Mouse (Mus musculus) heart, embryonic 11.5 days (tissue): ENCODE measurements around the gene Samhd1. TPM values are rescaled to one million over a fixed set of nuclear protein-coding genes. Genes with fewer than 3 reads are reported as not detected.

ENCODE experiments used
- ATAC-seq: fragments of 200-750 bp; cut with Nextera tagmentation; replicated peaks from 2 replicates; pipeline ENCODE4 v1.8.0; 2017; ENCODE audit warnings: moderate library complexity; ENCODE audit not compliant: insufficient number of reproducible peaks, low FRiP score, low TSS enrichment
- H3K27ac ChIP-seq: fragments of 300-500 bp; sonication (generic); 2 replicates; pipeline ENCODE4 v1.5.1; 2014; ENCODE audit warnings: mild to moderate bottlenecking, low read depth, low read length
- H3K27me3 ChIP-seq: fragments of 300-500 bp; sonication (generic); 2 replicates; pipeline ENCODE4 v1.6.1; 2014; ENCODE audit warnings: mild to moderate bottlenecking, low read length, mixed read lengths; ENCODE audit not compliant: control insufficient read depth, insufficient read depth
- H3K36me3 ChIP-seq: fragments of 300-500 bp; sonication (generic); 2 replicates; pipeline ENCODE4 v1.6.1; 2014; ENCODE audit warnings: mild to moderate bottlenecking, low read length, moderate library complexity, mixed read lengths; ENCODE audit not compliant: control insufficient read depth, insufficient read depth
- H3K4me1 ChIP-seq: fragments of 300-500 bp; sonication (generic); 2 replicates; pipeline ENCODE4 v1.6.1; 2014; ENCODE audit warnings: low read length; ENCODE audit not compliant: control insufficient read depth, insufficient read depth
- H3K4me2 ChIP-seq: fragments of 300-500 bp; sonication (generic); 2 replicates; pipeline ENCODE4 v1.6.1; 2014; ENCODE audit warnings: mild to moderate bottlenecking, moderate library complexity
- H3K4me3 ChIP-seq: fragments of 300-500 bp; sonication (generic); 2 replicates; pipeline ENCODE4 v1.5.1; 2014; ENCODE audit warnings: low read depth, low read length
- H3K9ac ChIP-seq: fragments of 300-500 bp; sonication (generic); 2 replicates; pipeline ENCODE4 v1.6.1; 2014; ENCODE audit warnings: mild to moderate bottlenecking, low read depth, low read length, moderate library complexity
- H3K9me3 ChIP-seq: fragments of 300-500 bp; sonication (generic); replicated peaks from 2 replicates; pipeline ENCODE4 v1.6.1; 2016; ENCODE audit warnings: low read length; ENCODE audit not compliant: control insufficient read depth
- WGBS: fragments of 180-500 bp; shearing (Covaris S2); extraction: QIAGEN DNeasy Blood & Tissue Kit; methylation state at CpG from one replicate; pipeline ENCODE4 v1.1.7; 2014; ENCODE audit not compliant: insufficient replicate concordance; 5-methylcytosine and 5-hydroxymethylcytosine counted together
- polyA plus RNA-seq: library from polyadenylated mRNA; unstranded; fragments of >200 nt; fragmentation: Nextera tagmentation; extraction: Ambion mirVana; gene quantifications from 2 replicates; pipeline ENCODE4 v1.2.1, GENCODE M21; 2014

Samhd1 gene
- polyA plus RNA-seq, 1 experiment from 2014 or later, result 26.4 TPM

GRCm38 (mm10) chr2:157069355-157069735, 65.7 kb downstream of the Samhd1 start:
- peak overlapping the region; percentile 83 for H3K27ac ChIP-seq
- WGBS, result 42% methylated on average over 3 of the region's 3 CpGs
- no peaks in the 10 kb centered on the region for H3K27me3 ChIP-seq
- H3K4me2 ChIP-seq, result no peak overlapping the region
- ATAC-seq, result no peak
- peak overlapping the region; percentile 39; the same call in 1 of the 2 replicates for H3K9ac ChIP-seq
- no peaks in the 10 kb centered on the region; the same call in 1 of the 2 replicates for H3K36me3 ChIP-seq
- peaks cover 87% of the 10 kb centered on the region for H3K4me1 ChIP-seq
- H3K4me3 ChIP-seq, result no peak overlapping the region
- H3K9me3 ChIP-seq, result no peaks in the 10 kb centered on the region

GRCm38 (mm10) chr2:157068701-157069354, 66.2 kb downstream of the Samhd1 start:
- Histone ChIP-seq H3K4me3 (no peak overlapping the region), H3K36me3 (no peaks in the 10 kb centered on the region; the same call in 1 of the 2 replicates), H3K27me3 (no peaks in the 10 kb centered on the region), H3K4me2 (no peak overlapping the region), H3K9ac (peak overlapping the region; percentile 39; the same call in 1 of the 2 replicates), H3K4me1 (peaks cover 86% of the 10 kb centered on the region), H3K9me3 (no peaks in the 10 kb centered on the region), H3K27ac (peak overlapping the region; percentile 83)
- WGBS, result 73% methylated on average over 14 of the region's 14 CpGs
- ATAC-seq, result no peak

GRCm38 (mm10) chr2:157066731-157067430, 68.2 kb downstream of the Samhd1 start:
- no peak overlapping the region for H3K27ac ChIP-seq
- peaks cover 70% of the 10 kb centered on the region for H3K4me1 ChIP-seq
- 72% methylated on average over 7 of the region's 7 CpGs for WGBS
- H3K9ac ChIP-seq, result 0 out of 2 replicates have a peak overlapping the region, but pooled peaks have one; percentile 17
- H3K4me2 ChIP-seq, result no peak overlapping the region
- H3K4me3 ChIP-seq, result no peak overlapping the region
- H3K9me3 ChIP-seq, result no peaks in the 10 kb centered on the region
- no peaks in the 10 kb centered on the region for H3K27me3 ChIP-seq
- ATAC-seq, result no peak
- no peaks in the 10 kb centered on the region for H3K36me3 ChIP-seq

GRCm38 (mm10) chr2:157065879-157066226, 69.2 kb downstream of the Samhd1 start:
- Histone ChIP-seq H3K9ac (no peak overlapping the region), H3K4me2 (no peak overlapping the region), H3K36me3 (no peaks in the 10 kb centered on the region), H3K4me3 (no peak overlapping the region), H3K4me1 (peaks cover 60% of the 10 kb centered on the region), H3K27ac (peak overlapping the region; percentile 65), H3K27me3 (no peaks in the 10 kb centered on the region), H3K9me3 (no peaks in the 10 kb centered on the region)
- 38% methylated on average over 7 of the region's 7 CpGs for WGBS
- no peak for ATAC-seq

GRCm38 (mm10) chr2:157064978-157065878, 69.8 kb downstream of the Samhd1 start:
- Histone ChIP-seq H3K4me2 (no peak overlapping the region), H3K4me1 (peaks cover 54% of the 10 kb centered on the region)
- 73% methylated on average over 14 of the region's 14 CpGs for whole genome bisulfite sequencing

GRCm38 (mm10) chr2:157064136-157064535, 70.9 kb downstream of the Samhd1 start:
- no peak overlapping the region for H3K27ac ChIP-seq
- no peak for ATAC-seq

More at GRCm38 (mm10) chr2:157064978-157065878, 69.8 kb downstream of the Samhd1 start:
- H3K27me3 ChIP-seq, result no peaks in the 10 kb centered on the region
- H3K36me3 ChIP-seq, result no peaks in the 10 kb centered on the region
- H3K9ac ChIP-seq, result no peak overlapping the region
- peak overlapping the region; percentile 65 for H3K27ac ChIP-seq
- ATAC-seq, result no peak
- H3K4me3 ChIP-seq, result no peak overlapping the region
- no peaks in the 10 kb centered on the region for H3K9me3 ChIP-seq

GRCm38 (mm10) chr2:157063241-157063700, 71.8 kb downstream of the Samhd1 start:
- no peaks in the 10 kb centered on the region for H3K9me3 ChIP-seq
- no peak overlapping the region for H3K27ac ChIP-seq
- no peaks in the 10 kb centered on the region for H3K27me3 ChIP-seq
- H3K4me1 ChIP-seq, result peaks cover 47% of the 10 kb centered on the region
- no peak for ATAC-seq
- H3K4me3 ChIP-seq, result no peak overlapping the region
- H3K4me2 ChIP-seq, result no peak overlapping the region
- peaks cover 3% of the 10 kb centered on the region; the same call in 1 of the 2 replicates for H3K36me3 ChIP-seq
- 63% methylated on average over 4 of the region's 4 CpGs for WGBS
- no peak overlapping the region; the same call in 1 of the 2 replicates for H3K9ac ChIP-seq

More at GRCm38 (mm10) chr2:157064136-157064535, 70.9 kb downstream of the Samhd1 start:
- peaks cover 3% of the 10 kb centered on the region; the same call in 1 of the 2 replicates for H3K36me3 ChIP-seq
- no peaks in the 10 kb centered on the region for H3K27me3 ChIP-seq
- 66% methylated on average over 7 of the region's 7 CpGs for WGBS
- no peak overlapping the region for H3K4me2 ChIP-seq
- no peak overlapping the region for H3K4me3 ChIP-seq
- H3K4me1 ChIP-seq, result peaks cover 46% of the 10 kb centered on the region
- no peaks in the 10 kb centered on the region for H3K9me3 ChIP-seq
- no peak overlapping the region for H3K9ac ChIP-seq
